In the genomic region with DNA sequence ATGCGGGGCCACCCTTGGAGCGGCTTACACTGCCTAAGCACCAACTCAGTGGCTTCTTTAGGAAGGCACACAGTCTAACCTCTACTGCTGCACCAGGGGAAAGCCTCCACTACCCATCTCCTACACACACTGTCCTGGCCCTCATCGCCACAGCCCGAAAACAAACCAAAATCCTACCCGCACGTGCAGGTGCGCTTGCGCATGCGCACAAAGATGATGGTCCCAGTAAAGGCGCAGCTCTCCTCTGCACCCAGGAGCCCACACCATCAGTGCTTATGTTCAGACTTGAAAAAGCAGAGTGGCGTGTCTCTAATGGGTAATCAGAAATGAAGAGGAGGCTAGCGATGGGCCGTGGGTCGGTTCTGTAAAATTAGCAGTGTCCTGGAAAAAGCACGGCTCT, we compare ENCODE assay signal across 19 mouse cellular contexts.
DNase-seq lines count a peak whose midpoint lies in the region; ATAC-seq and TF ChIP-seq lines count a peak whose summit lies in the region.
"Had no signal": no experiment of that assay in that cellular context is flagged by ENCODE, and none has a peak within 500 bp of the region (broad histone marks: within the 10 kb centered on the region; RNA-seq: fewer than 3 reads in every experiment).

No protein-coding gene starts in this region.

- no peak for TF ChIP-seq EP300 in heart, adult 2 months (IDR thresholded peaks at IDR 0.05; ENCODE audit: insufficient read depth, low read depth, low read length)

- no peaks in the 10 kb centered on the region for H3K79me2 ChIP-seq in heart, adult 2 months (replicated peaks; ENCODE audit: control insufficient read depth, insufficient read depth, low read length)

- peaks cover 33 to 58% of the 10 kb centered on the region in 2 experiments for H3K4me1 ChIP-seq in heart, embryonic 14.5 days (ENCODE audit: control insufficient read depth in 2 of 2, insufficient read depth in 2 of 2, low read length in 2 of 2)
- H3K4me1 ChIP-seq in heart, adult 2 months (ENCODE audit: control insufficient read depth, insufficient read depth, low read length): peaks cover 3% of the 10 kb centered on the region
- peaks cover 92% of the 10 kb centered on the region for H3K4me1 ChIP-seq in E14TG2a.4 (replicated peaks; ENCODE audit: low read depth, low read length)
- H3K4me1 ChIP-seq in ES-E14 (ENCODE audit: control insufficient read depth in 2 of 2, insufficient read depth in 2 of 2, low read length in 2 of 2, poor library complexity in 1 of 2): peaks cover 22 to 45% of the 10 kb centered on the region in 2 experiments
- H3K4me1 ChIP-seq in intestine, embryonic 16.5 days (ENCODE audit: control insufficient read depth, insufficient read depth, low read length): peaks cover 64% of the 10 kb centered on the region
- H3K4me1 ChIP-seq in thymus, adult 2 months (replicated peaks; ENCODE audit: control insufficient read depth, insufficient read depth, low read length): no peaks in the 10 kb centered on the region
- H3K4me1 ChIP-seq in midbrain, embryonic 13.5 days (replicated peaks): no peaks in the 10 kb centered on the region

- peak overlapping the region; percentile 15 to 25; a peak in 1 of 4 replicates for H3K27ac ChIP-seq in heart, embryonic 14.5 days (replicated peaks in 1 of 2; ENCODE audit: control insufficient read depth in 1 of 2, insufficient read depth in 1 of 2, low read depth in 2 of 2, low read length in 2 of 2)
- H3K27ac ChIP-seq in heart, adult 2 months: no peak overlapping the region
- no peak overlapping the region for H3K27ac ChIP-seq in ES-E14 (ENCODE audit: insufficient read depth, low read depth, low read length, poor library complexity, severe bottlenecking)
- H3K27ac ChIP-seq in intestine, embryonic 16.5 days (ENCODE audit: low read length): 0 out of 2 replicates have a peak overlapping the region, but pooled peaks have one; percentile 3
- no peak overlapping the region for H3K27ac ChIP-seq in thymus, adult 2 months (ENCODE audit: control insufficient read depth, insufficient read depth, low read length)
- no peak overlapping the region for H3K27ac ChIP-seq in midbrain, embryonic 13.5 days
- H3K27ac ChIP-seq: neural tube, embryonic 12.5 days had no signal

- no peak overlapping the region for H3K4me3 ChIP-seq in heart, embryonic 14.5 days (ENCODE audit: control insufficient read depth in 1 of 2, insufficient read depth in 1 of 2, low read depth in 1 of 2, low read length in 2 of 2)
- no peak overlapping the region for H3K4me3 ChIP-seq in heart, adult 2 months
- peak overlapping the region; percentile 51 for H3K4me3 ChIP-seq in E14TG2a.4 (replicated peaks; ENCODE audit: low read length)
- no peak overlapping the region for H3K4me3 ChIP-seq in ES-E14 (ENCODE audit: insufficient read depth in 1 of 2, low read depth in 1 of 2, low read length in 2 of 2, poor library complexity in 1 of 2, severe bottlenecking in 1 of 2)
- H3K4me3 ChIP-seq in intestine, embryonic 16.5 days (ENCODE audit: low read length): no peak overlapping the region
- no peak overlapping the region for H3K4me3 ChIP-seq in thymus, adult 2 months (ENCODE audit: control insufficient read depth, insufficient read depth, low read length)
- H3K4me3 ChIP-seq in midbrain, embryonic 13.5 days (replicated peaks): no peak overlapping the region
- H3K4me3 ChIP-seq: midbrain, embryonic 10.5 days; neural tube, embryonic 12.5 days had no signal

- in situ Hi-C loops in ES-E14 (cut with MboI; ENCODE audit: low sequenced_read_pairs in 2 of 2, unreplicated experiment in 2 of 2): no loop called here

- H3K9me3 ChIP-seq in heart, embryonic 14.5 days (ENCODE audit: control insufficient read depth, low read length): no peaks in the 10 kb centered on the region
- H3K9me3 ChIP-seq in E14TG2a.4 (ENCODE audit: low read length): no peaks in the 10 kb centered on the region
- no peaks in the 10 kb centered on the region for H3K9me3 ChIP-seq in ES-E14 (ENCODE audit: control insufficient read depth, insufficient read depth, low read depth, low read length)
- H3K9me3 ChIP-seq in intestine, embryonic 16.5 days (ENCODE audit: control insufficient read depth, low read length): no peaks in the 10 kb centered on the region
- no peaks in the 10 kb centered on the region for H3K9me3 ChIP-seq in midbrain, embryonic 13.5 days
- H3K9me3 ChIP-seq: midbrain, embryonic 10.5 days; neural tube, embryonic 12.5 days had no signal

- H3K4me2 ChIP-seq in heart, embryonic 14.5 days (ENCODE audit: low read length): no peak overlapping the region
- H3K4me2 ChIP-seq in intestine, embryonic 16.5 days (ENCODE audit: low read depth, low read length): no peak overlapping the region
- H3K4me2 ChIP-seq in midbrain, embryonic 13.5 days (replicated peaks): no peak overlapping the region
- H3K4me2 ChIP-seq: liver, embryonic 11.5 days; neural tube, embryonic 12.5 days had no signal

- intact Hi-C loops in heart, adult 2 months (cut with DNase I): no loop called here

- no peak for ATAC-seq in heart, embryonic 14.5 days (ENCODE audit: insufficient number of reproducible peaks, insufficient read depth, low FRiP score, low read depth)
- no peak for ATAC-seq in intestine, embryonic 16.5 days
- no peak for ATAC-seq in midbrain, embryonic 13.5 days
- no peak for ATAC-seq in erythroid progenitor cell, adult 5-6 weeks (replicated peaks; ENCODE audit: low FRiP score, poor library complexity, severe bottlenecking)

- no peaks in the 10 kb centered on the region for H3K27me3 ChIP-seq in heart, embryonic 14.5 days (ENCODE audit: control insufficient read depth, insufficient read depth, low read length)
- H3K27me3 ChIP-seq in heart, adult 2 months (ENCODE audit: control insufficient read depth, insufficient read depth, low read length): no peaks in the 10 kb centered on the region
- H3K27me3 ChIP-seq in E14TG2a.4 (ENCODE audit: insufficient read depth, low read length): no peaks in the 10 kb centered on the region
- no peaks in the 10 kb centered on the region for H3K27me3 ChIP-seq in intestine, embryonic 16.5 days (replicated peaks; ENCODE audit: control insufficient read depth, insufficient read depth, low read length)
- no peaks in the 10 kb centered on the region for H3K27me3 ChIP-seq in thymus, adult 2 months (ENCODE audit: control insufficient read depth, insufficient read depth, low read length)
- H3K27me3 ChIP-seq in midbrain, embryonic 13.5 days: 0 out of 2 replicates have a peak, but pooled peaks cover 4% of the 10 kb centered on the region

- no peak for DNase-seq in heart, adult 2 months
- no peak for DNase-seq in ES-E14 (ENCODE audit: low read depth, low spot score)
- DNase-seq in thymus, adult 2 months: no peak
- DNase-seq: adrenal gland, adult 2 months; cerebellum, postnatal 36 days; kidney, adult 11 months; kidney, postnatal 36 days; layer of hippocampus, adult 9-11 months; lung, adult 2 months; lung, postnatal 4 days; thymus, postnatal 14 days had no signal

- no peak for TF ChIP-seq CTCF in heart, adult 2 months (IDR thresholded peaks at IDR 0.05)
- TF ChIP-seq CTCF in E14TG2a.4 (conservative IDR thresholded peaks at IDR 0.05; ENCODE audit: low read length): no peak
- no peak for TF ChIP-seq CTCF in thymus, adult 2 months (IDR thresholded peaks at IDR 0.05; ENCODE audit: borderline replicate concordance, control insufficient read depth, extremely low read depth, insufficient read depth, low read length, poor library complexity)

- H3K36me3 ChIP-seq in heart, embryonic 14.5 days (ENCODE audit: control insufficient read depth, insufficient read depth, low read length): no peaks in the 10 kb centered on the region
- no peaks in the 10 kb centered on the region for H3K36me3 ChIP-seq in heart, adult 2 months (ENCODE audit: control insufficient read depth, insufficient read depth, low read length)
- H3K36me3 ChIP-seq in E14TG2a.4 (ENCODE audit: insufficient read depth, low read length) (peaks cover 17% of the 10 kb centered on the region), ES-E14 (ENCODE audit: control insufficient read depth, insufficient read depth, low read length, poor library complexity, severe bottlenecking) (no peaks in the 10 kb centered on the region)
- no peaks in the 10 kb centered on the region for H3K36me3 ChIP-seq in intestine, embryonic 16.5 days (ENCODE audit: control insufficient read depth, insufficient read depth, low read length)
- no peaks in the 10 kb centered on the region for H3K36me3 ChIP-seq in thymus, adult 2 months (ENCODE audit: control insufficient read depth, insufficient read depth, low read length)
- H3K36me3 ChIP-seq in midbrain, embryonic 13.5 days: no peaks in the 10 kb centered on the region
- H3K36me3 ChIP-seq: midbrain, embryonic 10.5 days; neural tube, embryonic 12.5 days had no signal

- 83% methylated on average over 15 of the region's 15 CpGs for WGBS in heart, embryonic 14.5 days
- WGBS in heart, adult 2 months: 87% methylated on average over 15 of the region's 15 CpGs
- 79% methylated on average over 15 of the region's 15 CpGs for WGBS in intestine, embryonic 16.5 days
- WGBS in thymus, adult 2 months: 98% methylated on average over 15 of the region's 15 CpGs
- WGBS in midbrain, embryonic 13.5 days: 92% methylated on average over 15 of the region's 15 CpGs

- 0 out of 2 replicates have a peak overlapping the region, but pooled peaks have one; percentile 41 for H3K9ac ChIP-seq in heart, embryonic 14.5 days (ENCODE audit: low read length)
- no peak overlapping the region for H3K9ac ChIP-seq in heart, adult 2 months (ENCODE audit: low read depth, low read length)
- peak overlapping the region; percentile 19; the same call in 1 of the 2 replicates for H3K9ac ChIP-seq in ES-E14 (ENCODE audit: insufficient read depth, low read depth, low read length, poor library complexity, severe bottlenecking)
- H3K9ac ChIP-seq in intestine, embryonic 16.5 days (ENCODE audit: low read depth, low read length): 0 out of 2 replicates have a peak overlapping the region, but pooled peaks have one; percentile 12
- H3K9ac ChIP-seq in midbrain, embryonic 13.5 days (replicated peaks): no peak overlapping the region
- H3K9ac ChIP-seq: neural tube, embryonic 12.5 days had no signal

- no peak for TF ChIP-seq POLR2A in heart, adult 2 months (IDR thresholded peaks at IDR 0.05; ENCODE audit: insufficient read depth, low read depth, low read length)
- no peak for TF ChIP-seq POLR2A in thymus, adult 2 months (IDR thresholded peaks at IDR 0.05; ENCODE audit: control insufficient read depth, extremely low read depth, insufficient read depth, low read length, poor library complexity)

TF ChIP-seq in ES-E14, 5 proteins besides CTCF, POLR2A, EP300 and RAD21:
- TF ChIP-seq ZNF384 (IDR thresholded peaks at IDR 0.05; ENCODE audit: low read depth, low read length): no peak
- no peak for TF ChIP-seq ZC3H11A (IDR thresholded peaks at IDR 0.05; ENCODE audit: borderline replicate concordance, low read depth, low read length)
- TF ChIP-seq MAFK (IDR thresholded peaks at IDR 0.05; ENCODE audit: insufficient read depth, low read depth, low read length): no peak
- TF ChIP-seq CHD2 (IDR thresholded peaks at IDR 0.05; ENCODE audit: low read depth, low read length): no peak

Comparison
In these comparisons a context has a peak if more than half of its experiments do, and no peak if none do; other contexts are left out.
1. H3K27ac ChIP-seq: peak in heart, embryonic 14.5 days (2 of 2) and intestine, embryonic 16.5 days (single experiment); none in heart, adult 2 months (single experiment), ES-E14 (single experiment), thymus, adult 2 months (single experiment) and midbrain, embryonic 13.5 days (single experiment).
2. H3K9ac ChIP-seq: peak in heart, embryonic 14.5 days (single experiment), ES-E14 (single experiment) and intestine, embryonic 16.5 days (single experiment); none in heart, adult 2 months (single experiment) and midbrain, embryonic 13.5 days (single experiment).